Mouse (Mus musculus): ENCODE measurements around the gene Sucla2.

- TF ChIP-seq CTCF (IDR thresholded peaks at IDR 0.05; ENCODE audit: low read depth, low read length) (no peak), POLR2A (IDR thresholded peaks at IDR 0.05; ENCODE audit: insufficient read depth, low read length) (no peak)
Observed at GRCm38 (mm10) chr14:73479771-73480170, 45.3 kb upstream of the Sucla2 start.
